Mouse (Mus musculus) liver, postnatal 0 days (tissue): ENCODE measurements at regions not wholly inside any gene's neighbourhood (a gene's known extent, or its start where the extent isn't known, plus 50 kb on each side); places are given as distances from the start of the nearest gene placed in this dataset.

Experiments
- CTCF ChIP-seq: sonication (generic); IDR thresholded peaks from 2 replicates; pipeline ENCODE4 v1.5.1; 2016; ENCODE audit warnings: antibody characterized with exemption, low read depth
- EP300 ChIP-seq: IDR thresholded peaks from 2 replicates; pipeline ENCODE4 v1.6.1; 2016; ENCODE audit warnings: antibody characterized with exemption, low read depth, mild to moderate bottlenecking

- no peak for TF ChIP-seq CTCF
- TF ChIP-seq EP300 = no peak
These were observed 204.7 kb downstream of the Trib2 start for GRCm38 (mm10) chr12:15611847-15612580.
